ENCODE assay signal across 8 mouse cellular contexts in the genomic region with DNA sequence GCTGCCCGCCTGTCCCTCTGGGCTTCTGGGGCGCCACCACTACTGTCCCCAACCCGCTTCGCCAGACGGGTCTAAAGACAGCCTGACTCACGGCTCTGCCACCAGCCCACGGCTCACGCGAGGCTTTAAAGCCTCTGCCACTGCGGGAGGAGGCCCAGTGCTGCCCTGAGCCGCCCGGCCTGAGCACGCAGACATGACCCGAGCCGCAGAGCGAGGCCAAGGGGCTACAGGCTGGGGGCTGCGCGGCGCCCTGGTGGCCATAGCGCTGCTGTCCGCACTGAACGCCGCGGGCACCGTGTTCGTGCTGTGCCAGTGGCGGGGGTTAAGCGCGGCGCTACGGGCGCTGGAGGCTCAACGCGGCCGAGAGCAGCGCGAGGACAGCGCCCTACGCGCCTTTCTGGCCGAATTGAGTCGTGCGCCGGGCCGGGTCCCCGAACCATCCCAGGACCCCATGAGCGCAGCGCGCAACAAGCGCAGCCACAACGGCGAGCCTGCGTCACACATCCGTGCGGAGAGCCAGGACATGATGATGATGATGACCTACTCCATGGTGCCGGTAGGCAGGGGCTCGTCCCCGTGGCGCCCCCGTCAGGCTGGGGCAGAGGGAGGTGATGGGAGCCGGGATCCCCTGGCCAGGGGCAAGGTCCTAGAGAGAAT. TPM values are rescaled to one million over a fixed set of nuclear protein-coding genes. Genes with fewer than 3 reads are reported as not detected.
DNase-seq lines count a peak whose midpoint lies in the region; ATAC-seq and TF ChIP-seq lines count a peak whose summit lies in the region.

A gene (plus strand): TSS at position 156 of the 657 bp plus-strand sequence.

- ATAC-seq in forebrain, embryonic 15.5 days (replicated peaks), result peak; percentile 71
- peak; percentile 31; the same call in 1 of the 2 replicates for ATAC-seq in limb, embryonic 12.5 days (ENCODE audit: insufficient number of reproducible peaks, insufficient read depth, low FRiP score, low TSS enrichment, low read depth)
- ATAC-seq in monocyte, adult 5-6 weeks (replicated peaks; ENCODE audit: insufficient number of reproducible peaks, low FRiP score, low TSS enrichment, poor library complexity, severe bottlenecking), result no peak

- peak within 1 kb of the TSS; percentile 47 for H3K9ac ChIP-seq in forebrain, embryonic 15.5 days (replicated peaks)
- peak within 1 kb of the TSS; percentile 48 for H3K9ac ChIP-seq in limb, embryonic 12.5 days (replicated peaks)

- whole genome bisulfite sequencing in kidney, adult 2 months, result 2% methylated on average over 61 of the region's 61 CpGs
- 3% methylated on average over 61 of the region's 61 CpGs for WGBS in forebrain, embryonic 15.5 days
- 2% methylated on average over 61 of the region's 61 CpGs for WGBS in limb, embryonic 12.5 days

- H3K9me3 ChIP-seq in forebrain, embryonic 15.5 days, result no peaks in the 10 kb centered on the region
- no peaks in the 10 kb centered on the region for H3K9me3 ChIP-seq in limb, embryonic 12.5 days

- H3K27me3 ChIP-seq in kidney, adult 2 months (replicated peaks; ENCODE audit: control insufficient read depth, insufficient read depth, low read length), result 0 out of 2 replicates have a peak, but pooled peaks cover 1% of the 10 kb centered on the region
- H3K27me3 ChIP-seq in forebrain, embryonic 15.5 days, result 0 out of 2 replicates have a peak, but pooled peaks cover 4% of the 10 kb centered on the region
- peaks cover 37% of the 10 kb centered on the region for H3K27me3 ChIP-seq in limb, embryonic 12.5 days

- no peak within 1 kb of the TSS for H3K27ac ChIP-seq in kidney, adult 2 months (ENCODE audit: insufficient read depth, low read depth, low read length)
- no peak within 1 kb of the TSS for H3K27ac ChIP-seq in forebrain, embryonic 15.5 days (replicated peaks)
- no peak within 1 kb of the TSS for H3K27ac ChIP-seq in limb, embryonic 12.5 days

- no peaks in the 10 kb centered on the region for H3K36me3 ChIP-seq in kidney, adult 2 months (ENCODE audit: control insufficient read depth, insufficient read depth, low read length)
- no peaks in the 10 kb centered on the region for H3K36me3 ChIP-seq in forebrain, embryonic 15.5 days
- H3K36me3 ChIP-seq in limb, embryonic 12.5 days, result no peaks in the 10 kb centered on the region

- peak within 1 kb of the TSS; percentile 88 for H3K4me2 ChIP-seq in forebrain, embryonic 15.5 days (replicated peaks)
- peak within 1 kb of the TSS; percentile 96 for H3K4me2 ChIP-seq in limb, embryonic 12.5 days

- no peak for TF ChIP-seq POLR2A in kidney, adult 2 months (IDR thresholded peaks at IDR 0.05; ENCODE audit: low read depth, low read length)

- no peak for TF ChIP-seq CTCF in kidney, adult 2 months (conservative IDR thresholded peaks at IDR 0.05; ENCODE audit: insufficient read depth, insufficient read length, low read depth, low read length)

- H3K4me1 ChIP-seq in kidney, adult 2 months (ENCODE audit: control insufficient read depth, insufficient read depth, low read length), result no peaks in the 10 kb centered on the region
- H3K4me1 ChIP-seq in forebrain, embryonic 15.5 days, result peaks cover 8% of the 10 kb centered on the region
- H3K4me1 ChIP-seq in limb, embryonic 12.5 days (replicated peaks), result peaks cover 12% of the 10 kb centered on the region

- peak; percentile 45 to 62 for DNase-seq in kidney, postnatal 4 days
- DNase-seq in kidney, adult 2 months, result no peak
- peak; percentile 50 for DNase-seq in adrenal gland, postnatal 10 days
- peak; percentile 66 for DNase-seq in retina, postnatal 1 day
- no peak for DNase-seq in urinary bladder, adult 2 months (ENCODE audit: low spot score)

- H3K4me3 ChIP-seq in kidney, adult 2 months (ENCODE audit: insufficient read depth, low read depth, low read length), result no peak within 1 kb of the TSS
- H3K4me3 ChIP-seq in forebrain, embryonic 15.5 days, result peak within 1 kb of the TSS; percentile 46
- peak within 1 kb of the TSS; percentile 49 for H3K4me3 ChIP-seq in limb, embryonic 12.5 days (replicated peaks)

RNA-seq across cellular contexts. Expression of the gene that starts here (rescaled TPM):
- polyA plus RNA-seq in kidney, adult 2 months (2012; rRNA removed), result 0.05 and 0.17 TPM in 2 replicates
- 1 to 10 TPM; 3.0 to 3.7 TPM for total RNA-seq in adrenal gland, postnatal 10 days (2021)
- polyA plus RNA-seq in forebrain, embryonic 15.5 days (2015; fragmentation: Nextera tagmentation; extraction: Ambion mirVana), result 0.13 and 0.19 TPM in 2 replicates
- 0.10 and 0.17 TPM in 2 replicates for polyA plus RNA-seq in limb, embryonic 12.5 days (2016; fragmentation: Nextera tagmentation; extraction: Ambion mirVana)
- 0.09 and 0.22 TPM in 2 replicates for polyA plus RNA-seq in urinary bladder, adult 2 months (2012; rRNA removed)
- total RNA-seq in monocyte, adult 5-6 weeks (2017), result not detected in 3 replicates

Comparison
In these comparisons a context has a peak if more than half of its experiments do, and no peak if none do; other contexts are left out.
1. DNase-seq: peak in kidney, postnatal 4 days (2 of 2), adrenal gland, postnatal 10 days (single experiment) and retina, postnatal 1 day (single experiment); none in kidney, adult 2 months (single experiment) and urinary bladder, adult 2 months (single experiment).
2. Peak in ATAC-seq, H3K4me3 ChIP-seq, H3K9ac ChIP-seq and H3K4me2 ChIP-seq in forebrain, embryonic 15.5 days; RNA of the gene not detected or under 1 TPM.
3. Peak in ATAC-seq, H3K4me3 ChIP-seq, H3K9ac ChIP-seq and H3K4me2 ChIP-seq in limb, embryonic 12.5 days; RNA of the gene not detected or under 1 TPM.